Mouse (Mus musculus): ENCODE data around the gene Itpkc. TPM values are rescaled to one million over a fixed set of nuclear protein-coding genes. Genes with fewer than 3 reads are reported as not detected.
A peak's percentile ranks its signal among the peaks of the same experiment; 100 is the strongest.

Itpkc gene
- polyA plus RNA-seq, 1 experiment from 2014 or later, result 10.3 TPM

DNA sequence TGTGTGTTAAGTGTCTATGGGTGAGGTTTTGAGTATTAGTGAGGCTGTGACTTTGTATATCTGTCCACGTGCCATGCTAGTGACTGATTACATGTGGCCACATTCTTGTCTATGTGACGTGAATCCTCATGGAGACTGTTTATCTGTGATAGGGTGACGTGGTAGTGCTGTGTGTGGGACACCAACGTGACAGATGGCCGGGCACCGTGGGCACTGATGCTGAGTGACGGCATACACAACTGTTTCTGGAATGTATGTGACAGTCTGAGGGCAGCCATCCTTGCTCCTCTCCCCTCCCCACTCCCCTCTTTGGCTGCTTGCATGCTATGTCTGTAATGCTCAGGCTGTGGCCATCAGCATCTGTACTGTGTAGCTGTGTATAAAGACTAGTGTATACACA, 32.4 kb upstream of the Itpkc start:
- Histone ChIP-seq H3K36me3 (ENCODE audit: control insufficient read depth, insufficient read depth, low read length) (peaks cover 9% of the 10 kb centered on the region; the same call in 1 of the 2 replicates), H3K27ac (ENCODE audit: low read length) (no peak overlapping the region), H3K4me2 (ENCODE audit: low read depth, low read length) (peak overlapping the region; percentile 67), H3K4me1 (ENCODE audit: control insufficient read depth, insufficient read depth, low read length) (peaks cover 23% of the 10 kb centered on the region), H3K9ac (ENCODE audit: low read length) (0 out of 2 replicates have a peak overlapping the region, but pooled peaks have one; percentile 37), H3K4me3 (replicated peaks; ENCODE audit: low read length) (peak overlapping the region; percentile 79; the same call in 1 of the 2 replicates), H3K9me3 (replicated peaks; ENCODE audit: control insufficient read depth, low read length) (no peaks in the 10 kb centered on the region), H3K27me3 (ENCODE audit: control insufficient read depth, insufficient read depth, low read length) (no peaks in the 10 kb centered on the region)
- ATAC-seq (ENCODE audit: insufficient read depth, low FRiP score), result no peak
- 71% methylated on average over 7 of the region's 7 CpGs for WGBS

DNA sequence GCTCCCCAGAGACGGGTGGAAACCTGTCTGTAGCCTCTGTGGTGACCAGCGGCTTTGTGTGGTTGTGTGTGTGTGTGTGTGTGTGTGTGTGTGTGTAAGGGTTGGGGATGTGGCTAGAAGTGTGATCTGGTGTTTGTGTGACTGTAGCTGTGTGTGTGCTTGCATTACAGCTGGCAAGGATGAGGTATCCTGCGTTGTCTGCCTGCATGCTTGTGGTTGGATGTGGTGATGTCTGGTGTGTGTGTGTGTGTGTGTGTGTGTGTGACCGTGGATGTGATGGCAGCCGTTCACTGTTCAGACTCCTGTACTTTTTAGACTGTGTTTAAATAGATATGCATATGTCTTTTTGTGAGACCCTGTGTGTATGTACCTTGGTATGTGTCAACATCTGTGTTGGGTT, 31.3 kb upstream of the Itpkc start:
- ATAC-seq (ENCODE audit: insufficient read depth, low FRiP score), result no peak
- Histone ChIP-seq H3K27ac (ENCODE audit: low read length) (peak overlapping the region; percentile 68), H3K9ac (ENCODE audit: low read length) (peak overlapping the region; percentile 91), H3K36me3 (ENCODE audit: control insufficient read depth, insufficient read depth, low read length) (peaks cover 9% of the 10 kb centered on the region; the same call in 1 of the 2 replicates), H3K4me3 (replicated peaks; ENCODE audit: low read length) (peak overlapping the region; percentile 79), H3K27me3 (ENCODE audit: control insufficient read depth, insufficient read depth, low read length) (no peaks in the 10 kb centered on the region), H3K9me3 (replicated peaks; ENCODE audit: control insufficient read depth, low read length) (no peaks in the 10 kb centered on the region), H3K4me2 (ENCODE audit: low read depth, low read length) (peak overlapping the region; percentile 67), H3K4me1 (ENCODE audit: control insufficient read depth, insufficient read depth, low read length) (peaks cover 23% of the 10 kb centered on the region)
- 21% methylated on average over 5 of the region's 5 CpGs for WGBS

DNA sequence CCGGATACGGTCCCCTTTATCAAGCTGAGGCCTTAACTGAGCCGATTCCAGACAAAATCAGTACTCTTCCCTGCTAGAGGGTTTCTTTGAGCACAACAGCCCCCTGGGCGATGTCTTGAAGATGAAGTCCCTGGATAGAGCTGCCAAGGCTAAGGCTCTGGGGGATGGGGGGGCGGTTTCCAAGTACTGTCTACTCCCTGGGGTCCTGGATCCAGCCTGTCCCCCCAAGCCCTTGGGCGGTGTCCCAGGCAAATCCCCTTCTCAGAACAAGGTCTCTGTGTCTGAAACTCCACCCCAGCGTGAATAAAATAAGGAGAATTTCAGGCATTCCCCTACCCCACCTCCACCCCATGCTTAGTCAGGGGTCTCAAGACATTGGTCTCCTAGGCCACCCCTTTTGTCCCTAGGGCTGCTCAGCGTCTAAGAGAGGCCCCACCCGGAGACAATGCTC, 30.8 kb upstream of the Itpkc start:
- peaks cover 23% of the 10 kb centered on the region for H3K4me1 ChIP-seq (ENCODE audit: control insufficient read depth, insufficient read depth, low read length)
- 3% methylated on average over 9 of the region's 9 CpGs for WGBS
- peak overlapping the region; percentile 68 for H3K27ac ChIP-seq (ENCODE audit: low read length)
- ATAC-seq (ENCODE audit: insufficient read depth, low FRiP score), result no peak
- peak overlapping the region; percentile 91 for H3K9ac ChIP-seq (ENCODE audit: low read length)
- H3K36me3 ChIP-seq (ENCODE audit: control insufficient read depth, insufficient read depth, low read length), result peaks cover 9% of the 10 kb centered on the region; the same call in 1 of the 2 replicates
- H3K9me3 ChIP-seq (replicated peaks; ENCODE audit: control insufficient read depth, low read length), result no peaks in the 10 kb centered on the region
- H3K27me3 ChIP-seq (ENCODE audit: control insufficient read depth, insufficient read depth, low read length), result no peaks in the 10 kb centered on the region
- peak overlapping the region; percentile 79 for H3K4me3 ChIP-seq (replicated peaks; ENCODE audit: low read length)
- peak overlapping the region; percentile 67 for H3K4me2 ChIP-seq (ENCODE audit: low read depth, low read length)

DNA sequence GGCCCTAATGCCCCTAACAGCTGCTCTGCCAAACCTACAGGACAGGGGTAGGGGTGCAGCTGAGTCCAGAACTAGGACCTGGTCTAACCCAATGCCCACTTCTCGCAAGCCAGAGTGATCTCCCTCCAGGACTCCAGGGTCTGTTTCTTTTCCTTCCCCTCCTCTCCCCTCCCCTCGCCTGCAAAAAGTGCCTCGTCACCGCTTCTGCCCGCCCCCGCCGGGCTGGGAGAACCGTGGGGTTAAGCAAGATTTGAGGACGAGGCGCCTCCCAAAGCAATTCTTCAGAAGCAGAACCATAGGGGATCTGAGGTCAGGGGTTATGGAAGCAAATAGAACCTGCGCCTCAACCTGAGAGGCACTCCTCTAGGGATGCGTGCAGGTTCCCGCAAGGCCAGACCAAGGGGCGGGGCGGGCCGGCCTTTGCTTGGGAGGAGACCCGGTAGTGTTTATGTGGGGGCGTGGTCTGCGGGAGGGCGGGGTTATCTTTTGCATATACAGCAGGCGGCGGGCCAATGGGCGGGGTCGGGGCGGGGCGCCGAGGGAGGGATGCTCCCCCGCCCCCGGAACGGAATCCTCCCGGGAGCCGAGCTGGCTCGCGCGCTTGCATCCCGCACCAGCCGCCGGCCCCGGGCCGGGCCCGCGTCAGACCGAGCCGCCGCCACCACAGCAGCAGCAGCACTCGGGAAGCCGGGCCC, 29.9 kb upstream of the Itpkc start, which contains the start of gene Numbl:
Gene Numbl (plus strand): TSS at position 229 of the 695 bp plus-strand sequence.
- H3K9ac ChIP-seq (ENCODE audit: low read length), result peak within 1 kb of the TSS; percentile 91
- H3K4me2 ChIP-seq (ENCODE audit: low read depth, low read length), result peak within 1 kb of the TSS; percentile 67
- peak within 1 kb of the TSS; percentile 83 for H3K27ac ChIP-seq (ENCODE audit: low read length)
- peak within 1 kb of the TSS; percentile 79 for H3K4me3 ChIP-seq (replicated peaks; ENCODE audit: low read length)
- peaks cover 9% of the 10 kb centered on the region; the same call in 1 of the 2 replicates for H3K36me3 ChIP-seq (ENCODE audit: control insufficient read depth, insufficient read depth, low read length)
- peak; percentile 88 for ATAC-seq (ENCODE audit: insufficient read depth, low FRiP score)
- peaks cover 23% of the 10 kb centered on the region for H3K4me1 ChIP-seq (ENCODE audit: control insufficient read depth, insufficient read depth, low read length)
- 1% methylated on average over 44 of the region's 47 CpGs for WGBS
- H3K27me3 ChIP-seq (ENCODE audit: control insufficient read depth, insufficient read depth, low read length), result no peaks in the 10 kb centered on the region
- H3K9me3 ChIP-seq (replicated peaks; ENCODE audit: control insufficient read depth, low read length), result no peaks in the 10 kb centered on the region

DNA sequence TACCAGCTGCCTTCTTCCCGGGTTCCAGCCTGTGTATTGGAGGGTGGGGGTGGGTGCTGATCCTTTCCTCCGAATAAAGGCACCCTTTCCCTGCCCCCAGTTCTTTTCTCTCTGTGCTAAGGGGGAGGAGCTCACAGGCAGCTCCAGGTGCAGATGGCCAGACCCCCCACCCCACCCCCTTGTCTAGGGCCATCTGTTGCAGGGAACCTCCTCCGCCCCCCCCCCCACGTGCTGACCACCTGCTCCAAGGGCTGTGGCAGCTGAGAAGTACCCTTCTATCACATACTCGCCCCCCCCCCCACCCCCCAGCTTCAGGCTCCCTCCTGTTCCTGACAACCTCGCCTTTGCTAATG, 29.4 kb upstream of the Itpkc start:
- H3K9ac ChIP-seq (ENCODE audit: low read length), result peak overlapping the region; percentile 68

DNA sequence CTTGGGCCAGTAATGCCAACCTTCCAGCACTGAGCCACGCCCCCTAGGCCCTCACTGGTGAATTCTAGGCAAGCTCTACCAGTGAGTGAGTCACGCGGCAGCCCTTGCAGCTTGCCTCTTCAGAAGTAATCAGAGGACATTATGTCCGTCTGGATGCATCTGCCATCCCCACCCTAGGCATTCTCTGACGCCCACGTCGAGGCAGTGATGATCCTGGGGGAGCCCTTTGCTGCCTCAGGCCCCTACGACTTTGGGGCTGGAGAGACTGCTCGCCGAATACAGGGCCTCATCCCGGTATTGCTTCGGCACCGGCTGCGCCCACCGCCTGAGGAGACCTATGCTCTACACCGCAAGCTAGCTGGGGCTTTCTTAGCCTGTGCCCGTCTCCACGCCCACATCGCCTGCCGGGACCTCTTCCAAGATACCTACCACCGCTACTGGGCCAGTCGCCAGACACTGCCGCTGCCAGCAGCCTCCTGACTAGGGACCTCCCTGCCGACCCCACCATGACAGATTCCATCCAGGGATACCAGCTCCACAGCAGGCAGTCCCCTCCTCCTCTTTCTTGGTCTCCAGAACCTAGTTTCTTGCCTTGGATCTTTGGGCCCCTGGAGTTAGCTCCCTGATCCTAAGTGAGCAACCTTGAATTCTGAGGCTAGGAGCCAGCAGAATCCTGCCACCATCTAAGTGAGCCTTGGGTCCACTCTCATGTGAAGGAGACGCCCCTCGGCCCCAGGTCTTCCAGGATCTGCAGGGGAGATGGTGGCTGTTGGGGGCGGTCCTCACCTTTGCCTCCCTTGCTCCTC, 28.8 kb upstream of the Itpkc start:
- Histone ChIP-seq H3K4me1 (ENCODE audit: control insufficient read depth, insufficient read depth, low read length) (peaks cover 23% of the 10 kb centered on the region), H3K9ac (ENCODE audit: low read length) (peak overlapping the region; percentile 68; the same call in 1 of the 2 replicates), H3K27ac (ENCODE audit: low read length) (peak overlapping the region; percentile 83), H3K9me3 (replicated peaks; ENCODE audit: control insufficient read depth, low read length) (no peaks in the 10 kb centered on the region), H3K4me2 (ENCODE audit: low read depth, low read length) (peak overlapping the region; percentile 67), H3K27me3 (ENCODE audit: control insufficient read depth, insufficient read depth, low read length) (no peaks in the 10 kb centered on the region), H3K36me3 (ENCODE audit: control insufficient read depth, insufficient read depth, low read length) (peaks cover 2% of the 10 kb centered on the region; the same call in 1 of the 2 replicates), H3K4me3 (replicated peaks; ENCODE audit: low read length) (no peak overlapping the region; the same call in 1 of the 2 replicates)
- ATAC-seq (ENCODE audit: insufficient read depth, low FRiP score), result no peak; the same call in 1 of the 2 replicates
- 32% methylated on average over 27 of the region's 27 CpGs for WGBS

More for the DNA sequence above, 29.4 kb upstream of the Itpkc start:
- Histone ChIP-seq H3K4me1 (ENCODE audit: control insufficient read depth, insufficient read depth, low read length) (peaks cover 23% of the 10 kb centered on the region), H3K4me3 (replicated peaks; ENCODE audit: low read length) (peak overlapping the region; percentile 79), H3K4me2 (ENCODE audit: low read depth, low read length) (peak overlapping the region; percentile 67), H3K36me3 (ENCODE audit: control insufficient read depth, insufficient read depth, low read length) (peaks cover 7% of the 10 kb centered on the region; the same call in 1 of the 2 replicates), H3K27ac (ENCODE audit: low read length) (peak overlapping the region; percentile 83), H3K27me3 (ENCODE audit: control insufficient read depth, insufficient read depth, low read length) (no peaks in the 10 kb centered on the region), H3K9me3 (replicated peaks; ENCODE audit: control insufficient read depth, low read length) (no peaks in the 10 kb centered on the region)
- peak; percentile 1; the same call in 1 of the 2 replicates for ATAC-seq (ENCODE audit: insufficient read depth, low FRiP score)
- WGBS, result 0% methylated on average over 4 of the region's 6 CpGs

DNA sequence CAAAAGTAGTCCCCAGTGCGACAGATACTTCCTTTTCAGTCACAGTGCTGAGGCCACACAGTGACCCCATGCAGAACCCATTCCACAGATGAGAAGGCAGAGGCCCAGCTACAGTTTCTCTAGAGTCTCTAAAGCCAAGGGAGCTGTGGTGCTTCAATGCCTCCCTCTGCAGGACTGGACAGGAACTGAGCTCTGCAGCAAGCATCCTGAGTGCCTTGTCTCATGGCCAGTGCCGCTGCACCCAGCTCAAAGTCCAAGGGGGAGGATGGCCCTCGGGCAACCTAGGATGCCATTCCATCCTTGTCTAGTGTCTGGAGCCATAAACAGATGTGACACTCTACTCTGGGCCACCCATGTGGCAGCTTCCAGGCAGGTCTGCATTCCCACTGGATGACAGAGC, 27.3 kb upstream of the Itpkc start:
- no peak for ATAC-seq (ENCODE audit: insufficient read depth, low FRiP score)
- no peaks in the 10 kb centered on the region for H3K36me3 ChIP-seq (ENCODE audit: control insufficient read depth, insufficient read depth, low read length)
- H3K27me3 ChIP-seq (ENCODE audit: control insufficient read depth, insufficient read depth, low read length), result no peaks in the 10 kb centered on the region
- H3K9ac ChIP-seq (ENCODE audit: low read length), result no peak overlapping the region; the same call in 1 of the 2 replicates
- WGBS, result 67% methylated on average over 3 of the region's 3 CpGs
- no peak overlapping the region for H3K27ac ChIP-seq (ENCODE audit: low read length)
- peaks cover 23% of the 10 kb centered on the region for H3K4me1 ChIP-seq (ENCODE audit: control insufficient read depth, insufficient read depth, low read length)
- H3K9me3 ChIP-seq (replicated peaks; ENCODE audit: control insufficient read depth, low read length), result no peaks in the 10 kb centered on the region
- no peak overlapping the region for H3K4me2 ChIP-seq (ENCODE audit: low read depth, low read length)
- H3K4me3 ChIP-seq (replicated peaks; ENCODE audit: low read length), result no peak overlapping the region

DNA sequence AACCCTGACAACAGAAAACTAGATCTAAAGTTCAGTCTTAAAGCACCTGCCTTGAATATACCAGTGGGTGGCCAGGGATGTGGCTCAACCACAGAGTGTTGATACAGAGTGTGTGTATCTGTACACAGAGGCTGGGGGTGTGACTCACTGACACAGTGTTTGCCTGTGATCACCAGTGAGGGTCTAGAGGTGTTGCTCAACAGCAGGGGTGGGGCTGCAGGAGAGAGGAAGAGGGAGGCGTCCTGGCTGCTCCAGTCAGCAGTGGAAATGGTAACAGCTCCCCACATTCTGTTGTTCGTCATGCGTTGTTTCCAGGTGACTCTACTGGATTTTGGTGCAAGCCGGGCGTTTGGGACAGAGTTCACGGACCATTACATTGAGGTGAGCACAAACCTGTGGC, 23.5 kb upstream of the Itpkc start:
- Histone ChIP-seq H3K27me3 (ENCODE audit: control insufficient read depth, insufficient read depth, low read length) (no peaks in the 10 kb centered on the region), H3K36me3 (ENCODE audit: control insufficient read depth, insufficient read depth, low read length) (0 out of 2 replicates have a peak, but pooled peaks cover 5% of the 10 kb centered on the region), H3K9ac (ENCODE audit: low read length) (no peak overlapping the region), H3K27ac (ENCODE audit: low read length) (peak overlapping the region; percentile 62), H3K4me1 (ENCODE audit: control insufficient read depth, insufficient read depth, low read length) (peaks cover 4% of the 10 kb centered on the region; the same call in 1 of the 2 replicates), H3K9me3 (replicated peaks; ENCODE audit: control insufficient read depth, low read length) (no peaks in the 10 kb centered on the region), H3K4me2 (ENCODE audit: low read depth, low read length) (no peak overlapping the region), H3K4me3 (replicated peaks; ENCODE audit: low read length) (no peak overlapping the region)
- peak; percentile 89 for ATAC-seq (ENCODE audit: insufficient read depth, low FRiP score)
- WGBS, result 63% methylated on average over 6 of the region's 6 CpGs
